12 mouse cellular contexts compared by ENCODE assay signal in genomic region chrX:102689252-102689651, GRCm38 (mm10). TPM values are rescaled to one million over a fixed set of nuclear protein-coding genes. Genes with fewer than 3 reads are reported as not detected.
DNase-seq lines count a peak whose midpoint lies in the region; ATAC-seq and TF ChIP-seq lines count a peak whose summit lies in the region.
"Not testable (repeated sequence)": the region's sequence is repeated elsewhere in the genome, so short reads cannot be mapped to it uniquely, and the experiment has no call there.
"Had no signal": no experiment of that assay in that cellular context is flagged by ENCODE, and none has a peak within 500 bp of the region (broad histone marks: within the 10 kb centered on the region; RNA-seq: fewer than 3 reads in every experiment).

No protein-coding gene starts in this region.

- not testable (repeated sequence) for H3K27ac ChIP-seq in hindbrain, embryonic 16.5 days (ENCODE audit: low read depth, low read length); lung, embryonic 14.5 days (ENCODE audit: low read depth)

- TF ChIP-seq CTCF in lung, embryonic 14.5 days (IDR thresholded peaks at IDR 0.05; ENCODE audit: low read depth), result peak; percentile 63

- H3K4me2 ChIP-seq in hindbrain, embryonic 16.5 days (ENCODE audit: low read length); lung, embryonic 14.5 days: not testable (repeated sequence)

- H3K9me3 ChIP-seq in hindbrain, embryonic 16.5 days (ENCODE audit: control insufficient read depth, low read length); lung, embryonic 14.5 days (ENCODE audit: low read depth, low read length): not testable (repeated sequence)

- H3K36me3 ChIP-seq in hindbrain, embryonic 16.5 days (ENCODE audit: control insufficient read depth, insufficient read depth, low read length); lung, embryonic 14.5 days (ENCODE audit: insufficient read depth): not testable (repeated sequence)

- H3K27me3 ChIP-seq in hindbrain, embryonic 16.5 days (replicated peaks; ENCODE audit: control insufficient read depth, insufficient read depth, low read length); lung, embryonic 14.5 days (ENCODE audit: insufficient read depth, low read length): not testable (repeated sequence)

- H3K9ac ChIP-seq in hindbrain, embryonic 16.5 days (ENCODE audit: low read depth, low read length); lung, embryonic 14.5 days: not testable (repeated sequence)

- whole genome bisulfite sequencing in hindbrain, embryonic 16.5 days, result 11% methylated on average over 3 of the region's 4 CpGs
- 16% methylated on average over 4 of the region's 4 CpGs for WGBS in lung, embryonic 14.5 days

- peak; percentile 85 for ATAC-seq in frontal cortex, adult (ENCODE audit: low TSS enrichment)
- peak; percentile 72 for ATAC-seq in hindbrain, embryonic 16.5 days
- ATAC-seq in lung, embryonic 14.5 days (ENCODE audit: insufficient read depth), result not testable (repeated sequence)

- not testable (repeated sequence) for H3K4me1 ChIP-seq in hindbrain, embryonic 16.5 days (ENCODE audit: control insufficient read depth, insufficient read depth, low read depth, low read length); lung, embryonic 14.5 days (ENCODE audit: insufficient read depth)

- peak; percentile 10 to 19 for DNase-seq in adrenal gland, adult 18-20 months (ENCODE audit: low spot score in 2 of 2)
- DNase-seq in cerebellum, postnatal 36 days, result peak; percentile 3 to 27
- DNase-seq in layer of hippocampus, postnatal 10 days (ENCODE audit: low spot score in 2 of 2), result peak; percentile 9 to 41
- peak; percentile 56 for DNase-seq in lung, embryonic 14.5 days
- DNase-seq in ovary, postnatal 14 days (ENCODE audit: low spot score), result peak; percentile 19
- peak; percentile 20 for DNase-seq in urinary bladder, postnatal 14 days (ENCODE audit: low spot score)

- not testable (repeated sequence) for H3K4me3 ChIP-seq in hindbrain, embryonic 16.5 days (ENCODE audit: low read length); lung, embryonic 14.5 days (ENCODE audit: low read depth, low read length)

RNA-seq across cellular contexts. Expression of gene Gm3880, which starts 2.5 kb away (rescaled TPM):
- 1 to 10 TPM in 1 of 2 experiments, not detected in 1; 5.8 TPM for total RNA-seq in adrenal gland, adult 18-20 months (2021)
- not detected in 2 replicates for polyA plus RNA-seq in hindbrain, embryonic 16.5 days (2015; fragmentation: Nextera tagmentation; extraction: Ambion mirVana)
- not detected for total RNA-seq in layer of hippocampus, postnatal 10 days (2021)
- not detected in 2 replicates for polyA plus RNA-seq in lung, embryonic 14.5 days (2014; fragmentation: Nextera tagmentation; extraction: Ambion mirVana)
- total RNA-seq: heart, postnatal 25 days had no signal
- polyA plus RNA-seq: liver, embryonic 13.5 days; neural tube, embryonic 15.5 days; stomach, embryonic 15.5 days had no signal

RNA-seq across cellular contexts. Expression of gene Gm9112, which starts 18.2 kb away (rescaled TPM):
- total RNA-seq in adrenal gland, adult 18-20 months (2021), result not detected
- not detected in 2 replicates for polyA plus RNA-seq in hindbrain, embryonic 16.5 days (2015; fragmentation: Nextera tagmentation; extraction: Ambion mirVana)
- total RNA-seq in layer of hippocampus, postnatal 10 days (2021), result not detected
- not detected in 2 replicates for polyA plus RNA-seq in lung, embryonic 14.5 days (2014; fragmentation: Nextera tagmentation; extraction: Ambion mirVana)
- total RNA-seq: heart, postnatal 25 days had no signal
- polyA plus RNA-seq: liver, embryonic 13.5 days; neural tube, embryonic 15.5 days; stomach, embryonic 15.5 days had no signal

RNA-seq across cellular contexts. Expression of gene Dmrtc1b, which starts 18.4 kb away (rescaled TPM):
- not detected for total RNA-seq in adrenal gland, adult 18-20 months (2021)
- polyA plus RNA-seq in hindbrain, embryonic 16.5 days (2015; fragmentation: Nextera tagmentation; extraction: Ambion mirVana), result not detected in 2 replicates
- total RNA-seq in layer of hippocampus, postnatal 10 days (2021), result not detected
- not detected in 2 replicates for polyA plus RNA-seq in lung, embryonic 14.5 days (2014; fragmentation: Nextera tagmentation; extraction: Ambion mirVana)
- total RNA-seq: heart, postnatal 25 days had no signal
- polyA plus RNA-seq: liver, embryonic 13.5 days; neural tube, embryonic 15.5 days; stomach, embryonic 15.5 days had no signal

RNA-seq across cellular contexts. Expression of gene Phka1, which starts 45.2 kb away (rescaled TPM):
- total RNA-seq in adrenal gland, adult 18-20 months (2021), result 10 to 100 TPM; 13.0 to 15.9 TPM
- 8.9 and 9.9 TPM in 2 replicates for polyA plus RNA-seq in hindbrain, embryonic 16.5 days (2015; fragmentation: Nextera tagmentation; extraction: Ambion mirVana)
- total RNA-seq in layer of hippocampus, postnatal 10 days (2021), result 10 to 100 TPM; 21.0 to 21.8 TPM
- polyA plus RNA-seq in lung, embryonic 14.5 days (2014; fragmentation: Nextera tagmentation; extraction: Ambion mirVana), result 11.8 and 12.0 TPM in 2 replicates
